Mouse (Mus musculus) myocyte (in vitro differentiated cells): ENCODE measurements around the gene Rimklb.

Experiments used
- CEBPB ChIP-seq: IDR thresholded peaks from 2 replicates; pipeline ENCODE4 v1.6.1; 2011; ENCODE audit warnings: mild to moderate bottlenecking, moderate library complexity; ENCODE audit not compliant: poor library complexity, insufficient read depth, severe bottlenecking
- MYOG ChIP-seq, 3 experiments: IDR thresholded peaks; one replicate each; pipeline ENCODE4 v1.6.1; 2011; ENCODE audit warnings: control low read depth in 2 of 3, low read depth in 2 of 3, mild to moderate bottlenecking in 2 of 3; ENCODE audit not compliant: insufficient read length in 2 of 3, control insufficient read depth in 1 of 3, insufficient read depth in 1 of 3
- POLR2A ChIP-seq: IDR thresholded peaks from one replicate; pipeline ENCODE4 v1.6.1; 2011; ENCODE audit warnings: low read depth, mild to moderate bottlenecking, control low read depth, moderate library complexity; ENCODE audit not compliant: insufficient read length
- REST ChIP-seq: IDR thresholded peaks from one replicate; pipeline ENCODE4 v1.6.1; 2011; ENCODE audit warnings: mild to moderate bottlenecking, control low read depth, moderate library complexity; ENCODE audit not compliant: insufficient read depth, insufficient read length
- USF1 ChIP-seq: IDR thresholded peaks from one replicate; pipeline ENCODE4 v1.6.1; 2011; ENCODE audit warnings: low read depth, mild to moderate bottlenecking, control low read depth, moderate library complexity

GRCm38 (mm10) chr6:122478062-122478461 lies 20.5 kb downstream of the Rimklb start:
- no peak for TF ChIP-seq POLR2A
- TF ChIP-seq USF1, result no peak
- no peak for TF ChIP-seq MYOG (IDR thresholded peaks at IDR 0.05; ENCODE audit: control insufficient read depth in 1 of 3, insufficient read depth in 1 of 3, insufficient read length in 2 of 3, low read depth in 2 of 3)
- no peak for TF ChIP-seq REST
- no peak for TF ChIP-seq CEBPB
